Mouse (Mus musculus): ENCODE measurements around the gene Ftl1.

DNA sequence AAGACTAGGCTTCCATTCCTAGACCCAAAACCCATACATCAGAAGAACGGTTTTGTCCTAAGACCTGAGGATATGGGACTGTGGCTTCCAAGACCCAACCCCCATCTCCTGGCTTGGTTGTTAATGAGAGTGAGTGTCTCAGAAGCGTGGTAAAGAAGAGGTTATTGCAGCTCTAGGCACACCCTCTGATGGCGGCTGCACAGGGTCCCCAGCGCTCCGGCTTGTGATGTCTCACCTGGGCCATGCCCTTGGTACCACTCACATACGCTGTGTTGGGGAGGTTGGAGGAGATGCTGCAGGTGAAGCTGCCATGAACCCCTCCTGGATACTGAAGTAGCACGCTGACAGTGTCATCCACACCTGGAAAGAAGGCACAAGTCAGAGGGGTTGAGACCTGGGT is 19.1 kb upstream of the Ftl1 start:
- no peak for TF ChIP-seq POU5F1 (IDR thresholded peaks at IDR 0.05; ENCODE audit: borderline replicate concordance, low read length)
- TF ChIP-seq CTCF (conservative IDR thresholded peaks at IDR 0.05; ENCODE audit: low read length) = no peak

Measured in E14TG2a.4 (cell line).